Mouse (Mus musculus) G1E (cell line): Measurements from ENCODE around the gene Lyrm9.

Experiments
- CTCF ChIP-seq: IDR thresholded peaks from 2 replicates; pipeline ENCODE4 v1.5.1; 2012; ENCODE audit warnings: low read depth, low read length, inconsistent platforms, mixed read lengths
- GATA1 ChIP-seq: IDR thresholded peaks from 2 replicates; pipeline ENCODE4 v1.6.1; 2012; ENCODE audit warnings: borderline replicate concordance, low read length, inconsistent platforms, mixed read lengths
- GATA2 ChIP-seq: IDR thresholded peaks from 2 replicates; pipeline ENCODE4 v1.6.1; 2012; ENCODE audit warnings: low read depth, low read length, inconsistent platforms, borderline replicate concordance
- POLR2AphosphoS5 ChIP-seq: IDR thresholded peaks from 2 replicates; pipeline ENCODE4 v1.6.1; 2012; ENCODE audit warnings: low read depth, low read length, inconsistent platforms; ENCODE audit not compliant: insufficient replicate concordance

GRCm38 (mm10) chr11:78836486-78836885, 10.1 kb downstream of the Lyrm9 start:
- no peak for TF ChIP-seq CTCF
- TF ChIP-seq GATA1 = no peak
- no peak for TF ChIP-seq POLR2AphosphoS5
- TF ChIP-seq GATA2 = no peak
